Mouse (Mus musculus) cortical plate, adult 2 months (tissue): Measurements from ENCODE around the gene Mc3r. TPM values are rescaled to one million over a fixed set of nuclear protein-coding genes. Genes with fewer than 3 reads are reported as not detected.

ENCODE experiments used
- H3K27ac ChIP-seq: fragments of 200-500 bp; 2 replicates; pipeline ENCODE4 v1.5.1; 2012; ENCODE audit warnings: low read length, control low read depth, inconsistent platforms; ENCODE audit not compliant: insufficient read depth
- H3K4me1 ChIP-seq: fragments of 200-500 bp; 2 replicates; pipeline ENCODE4 v1.6.1; 2011; ENCODE audit warnings: low read length; ENCODE audit not compliant: control insufficient read depth, insufficient read depth
- H3K4me3 ChIP-seq: fragments of 200-500 bp; 2 replicates; pipeline ENCODE4 v1.5.1; 2011; ENCODE audit warnings: mild to moderate bottlenecking, low read length, control low read depth; ENCODE audit not compliant: insufficient read depth
- CTCF ChIP-seq: fragments of 200-500 bp; IDR thresholded peaks from 2 replicates; pipeline ENCODE4 v1.5.1; 2011; ENCODE audit warnings: mild to moderate bottlenecking, control low read depth, low read length; ENCODE audit not compliant: insufficient read depth; ENCODE audit errors: extremely low read depth
- POLR2A ChIP-seq: fragments of 200-500 bp; IDR thresholded peaks from 2 replicates; pipeline ENCODE4 v1.6.1; 2011; ENCODE audit warnings: mild to moderate bottlenecking, low read length, control low read depth; ENCODE audit not compliant: insufficient read depth; ENCODE audit errors: extremely low read depth
- polyA plus RNA-seq: library from polyadenylated mRNA; depleted of rRNA; stranded (reverse); fragments of >200 nt; gene quantifications from 2 replicates; pipeline ENCODE4 v1.2.3, GENCODE M21; 2012; rRNA removed

The Mc3r gene
- polyA plus RNA-seq, 1 experiment, result 0.08 TPM

- no peaks in the 10 kb centered on the region for H3K4me1 ChIP-seq
- no peak overlapping the region for H3K27ac ChIP-seq
- H3K4me3 ChIP-seq, result no peak overlapping the region
- TF ChIP-seq POLR2A, result no peak
- no peak for TF ChIP-seq CTCF
Measured at GRCm38 (mm10) chr2:172291755-172292524, 43.6 kb downstream of the Mc3r start.

DNA sequence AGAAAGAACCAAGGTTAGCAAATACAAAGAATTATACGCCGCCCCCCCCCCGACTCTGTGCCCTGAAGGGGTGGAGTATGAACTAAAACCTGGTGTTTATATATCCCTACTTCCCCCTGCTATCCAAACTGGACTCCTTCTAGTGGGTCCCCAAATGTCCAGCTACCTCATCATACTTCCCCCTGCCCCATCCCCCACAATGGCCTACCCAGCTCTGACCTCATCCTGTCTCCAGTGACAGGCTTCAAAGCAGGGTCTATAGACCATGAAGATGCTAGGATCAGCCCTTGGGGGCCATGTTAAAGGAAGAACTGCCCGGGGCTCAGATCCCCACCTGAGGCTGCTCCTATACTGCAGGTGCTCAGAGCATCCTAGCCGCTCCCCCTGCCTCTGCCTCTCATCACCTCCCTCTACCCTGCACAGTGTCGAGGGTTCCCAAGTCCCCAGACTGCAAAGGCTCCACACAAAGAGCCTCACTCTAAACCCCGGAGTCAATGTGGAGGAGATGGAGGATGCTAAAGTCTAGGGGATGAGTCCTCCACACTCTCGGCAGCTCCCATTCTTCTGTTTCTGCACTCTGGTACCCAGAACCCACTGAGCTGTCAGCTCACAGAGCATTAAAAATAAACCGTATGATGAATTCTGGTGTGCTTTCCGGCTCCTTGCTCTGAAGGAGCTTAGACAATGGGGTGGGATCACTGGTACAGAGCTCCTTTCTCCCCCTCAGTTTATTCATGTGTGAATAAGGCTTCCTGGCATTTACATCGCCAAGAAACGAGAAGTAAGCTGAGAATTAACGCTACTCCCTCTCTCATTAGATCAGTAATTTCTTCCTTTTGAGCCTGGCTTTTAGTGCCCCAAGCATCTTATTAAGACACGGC, 44.5 kb downstream of the Mc3r start:
- no peak for TF ChIP-seq POLR2A
- Histone ChIP-seq H3K4me1 (no peaks in the 10 kb centered on the region), H3K4me3 (no peak overlapping the region), H3K27ac (no peak overlapping the region)

DNA sequence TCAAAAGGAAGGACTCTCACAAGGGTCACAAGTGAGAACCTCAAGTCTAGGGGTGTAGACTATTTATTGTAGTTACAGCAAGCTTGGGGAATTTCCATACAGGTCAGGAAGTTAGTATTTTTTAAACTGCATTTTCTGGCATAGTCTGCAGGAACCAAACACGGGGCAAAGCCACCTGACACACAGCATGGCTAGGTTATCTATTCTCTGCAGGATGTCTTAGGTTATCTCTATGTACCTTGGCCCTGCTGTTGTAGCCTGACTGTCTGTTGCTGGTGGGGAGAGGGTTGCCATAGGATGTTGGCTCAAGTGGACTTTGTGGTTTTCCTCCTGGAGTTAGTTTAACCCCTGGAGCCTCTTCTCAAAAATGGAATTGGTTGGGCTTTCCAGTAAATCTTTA, 49.8 kb downstream of the Mc3r start:
- Histone ChIP-seq H3K27ac (no peak overlapping the region), H3K4me1 (no peaks in the 10 kb centered on the region), H3K4me3 (no peak overlapping the region)
- TF ChIP-seq POLR2A (no peak), CTCF (no peak)

GRCm38 (mm10) chr2:172298542-172298941, 50.2 kb downstream of the Mc3r start:
- H3K4me1 ChIP-seq, result no peaks in the 10 kb centered on the region
- no peak overlapping the region for H3K4me3 ChIP-seq
- TF ChIP-seq POLR2A, result no peak
- no peak for TF ChIP-seq CTCF
- H3K27ac ChIP-seq, result no peak overlapping the region

- TF ChIP-seq POLR2A, result no peak
- no peak for TF ChIP-seq CTCF
- Histone ChIP-seq H3K27ac (no peak overlapping the region), H3K4me3 (no peak overlapping the region), H3K4me1 (no peaks in the 10 kb centered on the region)
Measured at GRCm38 (mm10) chr2:172299126-172299921, 51.0 kb downstream of the Mc3r start.

Other genes with a start within 250 kb of the Mc3r start
- gene Cbln4, start 205.0 kb upstream of the Mc3r start, polyA plus RNA-seq, result 7.5 and 8.2 TPM in 2 replicates
- 12.6 and 13.0 TPM in 2 replicates for gene Fam210b, start 97.1 kb downstream of the Mc3r start, polyA plus RNA-seq
- 1.1 and 1.7 TPM in 2 replicates for gene Aurka, start 122.0 kb downstream of the Mc3r start, polyA plus RNA-seq
- gene Cstf1, start 122.2 kb downstream of the Mc3r start, polyA plus RNA-seq, result 25.7 and 26.6 TPM in 2 replicates
- 0.45 and 0.46 TPM in 2 replicates for gene Cass4, start 145.3 kb downstream of the Mc3r start, polyA plus RNA-seq
- gene Rtf2, start 192.1 kb downstream of the Mc3r start, polyA plus RNA-seq, result 83.8 and 87.4 TPM in 2 replicates
- gene Gcnt7, start 210.1 kb downstream of the Mc3r start, polyA plus RNA-seq, result not detected in 2 replicates
- gene Fam209, start 224.0 kb downstream of the Mc3r start, polyA plus RNA-seq, result 0.17 TPM in 1 of 2 replicates, not detected in the other